Mouse (Mus musculus) heart, embryonic 13.5 days (tissue): ENCODE measurements around the gene Sgk2. TPM values are rescaled to one million over a fixed set of nuclear protein-coding genes. Genes with fewer than 3 reads are reported as not detected.
"Not testable (repeated sequence)": the region's sequence is repeated elsewhere in the genome, so short reads cannot be mapped to it uniquely, and the experiment has no call there.

Source experiments
- ATAC-seq: fragments of 200-750 bp; cut with Nextera tagmentation; 2 replicates; pipeline ENCODE4 v1.8.0; 2017; ENCODE audit warnings: moderate TSS enrichment; ENCODE audit not compliant: insufficient number of reproducible peaks, low FRiP score, low TSS enrichment; ENCODE audit errors: extremely low read depth
- H3K27ac ChIP-seq: fragments of 300-500 bp; sonication (generic); replicated peaks from 2 replicates; pipeline ENCODE4 v1.5.1; 2015; ENCODE audit warnings: moderate library complexity, mild to moderate bottlenecking, inconsistent platforms
- H3K27me3 ChIP-seq: fragments of 300-500 bp; sonication (generic); replicated peaks from 2 replicates; pipeline ENCODE4 v1.6.1; 2015; ENCODE audit warnings: mild to moderate bottlenecking, inconsistent platforms
- H3K36me3 ChIP-seq: fragments of 300-500 bp; sonication (generic); 2 replicates; pipeline ENCODE4 v1.6.1; 2015; ENCODE audit warnings: mild to moderate bottlenecking, inconsistent platforms
- H3K4me1 ChIP-seq: fragments of 300-500 bp; sonication (generic); 2 replicates; pipeline ENCODE4 v1.6.1; 2015; ENCODE audit warnings: inconsistent platforms
- H3K4me2 ChIP-seq: fragments of 300-500 bp; sonication (generic); 2 replicates; pipeline ENCODE4 v1.6.1; 2015; ENCODE audit warnings: inconsistent platforms, mild to moderate bottlenecking, moderate library complexity
- H3K4me3 ChIP-seq: fragments of 300-500 bp; sonication (generic); 2 replicates; pipeline ENCODE4 v1.5.1; 2015; ENCODE audit warnings: moderate library complexity, mild to moderate bottlenecking, inconsistent platforms
- H3K9ac ChIP-seq: fragments of 300-500 bp; sonication (generic); 2 replicates; pipeline ENCODE4 v1.6.1; 2015; ENCODE audit warnings: inconsistent platforms, mild to moderate bottlenecking, moderate library complexity
- H3K9me3 ChIP-seq: fragments of 300-500 bp; sonication (generic); 2 replicates; pipeline ENCODE4 v1.6.1; 2016; ENCODE audit warnings: inconsistent platforms
- WGBS: fragments of 180-500 bp; shearing (Covaris S2); methylation state at CpG from one replicate; pipeline ENCODE4 v1.1.7; 2015; ENCODE audit warnings: mixed read lengths; 5-methylcytosine and 5-hydroxymethylcytosine counted together
- polyA plus RNA-seq: library from polyadenylated mRNA; unstranded; fragments of >200 nt; fragmentation: Nextera tagmentation; extraction: Ambion mirVana; gene quantifications from 2 replicates; pipeline ENCODE4 v1.2.1, GENCODE M21; 2015

Gene Sgk2
- polyA plus RNA-seq, 1 experiment from 2014 or later: not detected

GRCm38 (mm10) chr2:163058981-163059380 lies 71.9 kb downstream of the Sgk2 start:
- WGBS: 85% methylated on average over 7 of the region's 7 CpGs
- H3K9ac ChIP-seq, H3K27me3 ChIP-seq, H3K9me3 ChIP-seq, ATAC-seq, H3K27ac ChIP-seq, H3K4me2 ChIP-seq, H3K4me3 ChIP-seq: not testable (repeated sequence)
- H3K4me1 ChIP-seq: peaks cover 26% of the 10 kb centered on the region
- peaks cover 18% of the 10 kb centered on the region for H3K36me3 ChIP-seq

- peaks cover 13% of the 10 kb centered on the region for H3K4me1 ChIP-seq
- H3K9me3 ChIP-seq: no peaks in the 10 kb centered on the region
- no peak overlapping the region for H3K27ac ChIP-seq
- peaks cover 34% of the 10 kb centered on the region for H3K36me3 ChIP-seq
- 72% methylated on average over 6 of the region's 6 CpGs for WGBS
- H3K9ac ChIP-seq: no peak overlapping the region
- H3K4me2 ChIP-seq: no peak overlapping the region
- ATAC-seq: no peak
- no peak overlapping the region for H3K4me3 ChIP-seq
- H3K27me3 ChIP-seq: no peaks in the 10 kb centered on the region
Observed at GRCm38 (mm10) chr2:163060630-163061029, 73.5 kb downstream of the Sgk2 start.

DNA sequence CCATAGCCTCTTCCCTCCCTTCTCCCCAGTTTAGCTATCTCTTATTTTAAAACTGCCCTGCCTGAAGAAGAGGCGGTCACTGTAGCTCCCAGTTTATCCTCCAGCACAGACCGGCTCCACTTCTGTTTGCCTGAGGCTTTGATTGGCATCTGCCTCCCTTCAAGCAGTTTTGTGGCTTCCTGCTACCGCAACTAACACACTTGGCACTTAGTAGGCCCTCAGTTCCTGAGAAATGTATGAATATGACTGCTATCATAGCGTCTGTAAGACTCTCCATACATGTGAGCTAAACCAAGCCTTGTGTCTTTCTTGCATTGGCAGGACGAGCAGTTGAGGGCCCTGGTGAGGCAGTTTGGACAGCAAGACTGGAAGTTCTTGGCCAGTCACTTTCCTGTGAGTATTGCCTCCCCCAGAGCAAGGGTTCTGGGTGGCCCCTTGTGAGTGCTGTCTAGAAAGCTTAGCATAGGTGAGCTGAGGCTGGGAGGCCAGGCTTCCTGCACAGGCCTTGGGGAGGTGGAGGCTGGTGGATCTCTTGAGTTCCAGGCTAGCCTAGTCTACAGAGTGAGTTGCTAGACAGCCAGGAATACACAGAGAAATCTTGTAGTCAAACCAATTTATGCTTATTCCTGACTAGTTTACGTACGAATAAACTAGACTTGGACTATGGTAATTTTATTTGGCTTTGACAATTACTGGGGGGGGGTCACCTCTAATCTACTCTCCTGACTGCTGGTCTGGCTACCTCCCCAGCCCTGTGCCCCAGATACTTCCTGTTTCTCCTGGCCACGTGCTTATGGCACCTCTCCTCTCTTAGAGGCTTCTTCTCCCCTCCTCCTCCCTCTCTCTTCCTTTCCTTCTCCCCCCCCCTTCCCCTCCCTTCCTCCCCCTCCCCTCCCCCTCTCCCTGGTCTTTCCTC lies 74.3 kb downstream of the Sgk2 start:
- Histone ChIP-seq H3K27ac (no peak overlapping the region), H3K4me2 (no peak overlapping the region), H3K27me3 (no peaks in the 10 kb centered on the region), H3K9ac (no peak overlapping the region), H3K9me3 (no peaks in the 10 kb centered on the region), H3K4me3 (no peak overlapping the region), H3K36me3 (peaks cover 41% of the 10 kb centered on the region), H3K4me1 (peaks cover 5% of the 10 kb centered on the region; the same call in 1 of the 2 replicates)
- ATAC-seq: no peak
- 69% methylated on average over 8 of the region's 8 CpGs for WGBS

DNA sequence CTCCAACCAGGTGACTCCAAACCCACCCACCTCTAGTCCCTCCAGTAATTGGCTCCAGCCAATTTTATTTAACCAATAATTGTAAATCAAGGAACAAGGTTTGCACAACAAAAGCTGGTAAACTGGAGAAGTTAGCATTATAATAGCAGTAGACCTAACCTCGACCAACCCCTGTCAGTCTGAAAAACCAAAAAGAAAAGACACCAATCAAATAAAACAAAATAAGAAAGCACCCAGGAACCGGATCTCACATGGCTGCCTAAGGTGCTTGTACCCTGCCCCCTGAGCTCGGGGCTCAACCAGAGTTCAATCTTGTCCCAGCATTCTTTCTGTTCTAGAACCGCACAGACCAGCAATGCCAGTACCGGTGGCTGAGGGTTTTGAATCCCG lies 75.0 kb downstream of the Sgk2 start:
- H3K4me2 ChIP-seq: no peak overlapping the region
- WGBS: 79% methylated on average over 6 of the region's 6 CpGs
- peaks cover 4% of the 10 kb centered on the region for H3K4me1 ChIP-seq
- no peak for ATAC-seq
- H3K27me3 ChIP-seq: no peaks in the 10 kb centered on the region
- peaks cover 43% of the 10 kb centered on the region for H3K36me3 ChIP-seq
- H3K9ac ChIP-seq: no peak overlapping the region
- H3K9me3 ChIP-seq: no peaks in the 10 kb centered on the region
- no peak overlapping the region for H3K27ac ChIP-seq
- no peak overlapping the region for H3K4me3 ChIP-seq

Other genes with a start within 250 kb of the Sgk2 start
- gene Srsf6, start 55.8 kb upstream of the Sgk2 start, polyA plus RNA-seq: 125 and 132 TPM in 2 replicates
- 0.05 TPM in 1 of 2 replicates, not detected in the other for gene L3mbtl1, start 43.9 kb upstream of the Sgk2 start, polyA plus RNA-seq
- 35.3 and 37.3 TPM in 2 replicates for gene Ift52, start 30.0 kb downstream of the Sgk2 start, polyA plus RNA-seq
- 16.7 and 17.7 TPM in 2 replicates for gene Mybl2, start 67.4 kb downstream of the Sgk2 start, polyA plus RNA-seq
- gene Gtsf1l, start 100.5 kb downstream of the Sgk2 start, polyA plus RNA-seq: not detected in 2 replicates
- 2.5 and 3.6 TPM in 2 replicates for gene Tox2, start 215.8 kb downstream of the Sgk2 start, polyA plus RNA-seq